Mouse (Mus musculus): ENCODE results near the gene Nedd9. TPM values are rescaled to one million over a fixed set of nuclear protein-coding genes. Genes with fewer than 3 reads are reported as not detected.
A peak's percentile ranks its signal among the peaks of the same experiment; 100 is the strongest.

Gene Nedd9
- polyA plus RNA-seq, 1 experiment, result 65.6 TPM

DNA sequence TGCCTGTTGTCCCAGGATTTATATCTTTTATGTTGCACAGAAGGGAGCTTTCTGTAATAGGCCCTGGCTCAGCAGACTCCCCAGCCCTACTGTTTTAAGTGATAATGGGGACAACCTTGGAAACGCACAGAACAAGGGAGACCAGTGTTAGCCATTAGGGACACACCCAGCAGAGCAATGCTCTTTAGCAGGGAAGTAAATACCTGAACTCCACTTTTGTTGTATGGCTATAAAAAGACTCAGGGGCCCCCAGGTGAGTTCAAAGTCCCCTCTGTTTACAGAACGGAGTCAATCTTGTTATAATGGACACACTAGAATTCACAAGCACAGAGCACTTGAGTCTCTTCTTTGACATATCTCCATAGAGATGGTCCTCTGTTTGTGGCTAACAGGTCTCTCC is 28.5 kb downstream of the Nedd9 start:
- H3K4me3 ChIP-seq (ENCODE audit: insufficient read depth, low read length), result no peak overlapping the region
- TF ChIP-seq CTCF (IDR thresholded peaks at IDR 0.05; ENCODE audit: borderline replicate concordance, insufficient read depth, low read length) (no peak), POLR2A (IDR thresholded peaks at IDR 0.05; ENCODE audit: low read depth, low read length) (no peak)
- H3K27ac ChIP-seq (ENCODE audit: insufficient read depth, low read length), result no peak overlapping the region
- peaks cover 17% of the 10 kb centered on the region for H3K4me1 ChIP-seq (ENCODE audit: control insufficient read depth, insufficient read depth, low read length)

DNA sequence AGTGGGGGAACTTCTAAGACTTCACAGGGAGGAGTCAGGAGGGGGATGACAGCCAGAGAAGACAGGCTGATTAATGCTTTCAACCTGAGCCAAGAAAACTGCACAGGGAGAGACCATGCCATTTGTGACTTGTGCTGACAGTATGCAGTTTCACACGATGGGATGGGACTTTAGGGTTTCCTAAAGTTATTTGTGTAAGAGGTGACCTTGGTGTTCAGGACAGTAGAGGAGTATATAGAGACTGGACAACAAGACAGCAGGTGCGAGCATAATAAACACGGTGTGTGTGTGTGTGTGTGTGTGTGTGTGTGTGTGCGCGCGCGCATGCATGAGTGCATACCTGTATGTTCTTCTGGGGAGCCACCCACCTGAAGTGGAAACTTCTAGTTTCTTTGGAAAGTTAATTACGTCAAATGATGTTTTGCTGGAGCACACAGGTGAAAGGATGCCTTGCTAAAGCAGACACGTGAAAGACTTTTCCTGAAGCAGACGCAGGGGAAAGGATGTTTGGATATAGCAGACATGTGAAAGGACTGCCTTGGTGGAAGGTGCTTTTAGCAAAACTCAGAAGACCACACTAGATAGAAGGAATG is 29.3 kb downstream of the Nedd9 start:
- H3K4me1 ChIP-seq (ENCODE audit: control insufficient read depth, insufficient read depth, low read length), result peaks cover 17% of the 10 kb centered on the region
- peak overlapping the region; percentile 91 for H3K27ac ChIP-seq (ENCODE audit: insufficient read depth, low read length)
- no peak overlapping the region for H3K4me3 ChIP-seq (ENCODE audit: insufficient read depth, low read length)
- TF ChIP-seq CTCF (IDR thresholded peaks at IDR 0.05; ENCODE audit: borderline replicate concordance, insufficient read depth, low read length) (no peak), POLR2A (IDR thresholded peaks at IDR 0.05; ENCODE audit: low read depth, low read length) (no peak)

GRCm38 (mm10) chr13:41457030-41457797 is 29.9 kb downstream of the Nedd9 start:
- TF ChIP-seq POLR2A (IDR thresholded peaks at IDR 0.05; ENCODE audit: low read depth, low read length) (0 out of 2 replicates have a peak, but pooled peaks have one; percentile 15), CTCF (IDR thresholded peaks at IDR 0.05; ENCODE audit: borderline replicate concordance, insufficient read depth, low read length) (no peak)
- Histone ChIP-seq H3K27ac (ENCODE audit: insufficient read depth, low read length) (peak overlapping the region; percentile 91), H3K4me1 (ENCODE audit: control insufficient read depth, insufficient read depth, low read length) (peaks cover 17% of the 10 kb centered on the region), H3K4me3 (ENCODE audit: insufficient read depth, low read length) (no peak overlapping the region)

DNA sequence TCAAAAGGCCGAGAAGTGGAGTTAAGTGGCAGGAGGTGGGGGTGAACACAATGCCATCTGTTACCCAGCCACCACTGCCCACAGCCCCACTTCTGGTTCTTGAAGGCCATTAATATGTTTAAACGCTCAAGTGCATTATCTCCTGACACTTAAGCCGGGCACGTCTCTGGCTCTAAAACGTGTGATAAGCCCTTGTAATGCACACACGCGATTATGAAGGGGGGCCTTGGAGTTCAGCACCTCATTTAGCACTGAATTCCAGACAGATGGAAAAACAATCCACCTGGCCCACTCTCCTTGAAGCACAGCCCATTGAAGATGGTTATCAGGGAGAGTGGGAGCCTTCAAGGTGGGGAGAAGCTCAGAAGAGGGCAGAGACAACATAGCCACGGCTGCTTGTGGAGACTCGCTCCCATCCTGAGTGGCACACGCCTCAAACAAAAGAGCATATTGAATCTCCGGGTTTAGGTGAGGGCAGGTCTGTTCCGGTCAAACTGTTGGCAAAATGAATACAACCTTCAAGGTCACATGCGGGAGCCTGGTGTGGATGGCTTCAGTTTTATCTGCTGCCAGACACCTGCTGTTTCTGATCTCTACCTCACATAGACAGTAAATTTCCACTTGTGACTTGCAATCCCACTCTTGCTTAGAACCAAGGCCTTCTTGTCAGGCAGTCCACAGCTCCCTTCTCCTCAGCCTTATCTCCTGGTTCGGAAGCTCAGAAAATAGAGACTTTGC is 30.7 kb downstream of the Nedd9 start:
- peaks cover 17% of the 10 kb centered on the region for H3K4me1 ChIP-seq (ENCODE audit: control insufficient read depth, insufficient read depth, low read length)
- TF ChIP-seq POLR2A (IDR thresholded peaks at IDR 0.05; ENCODE audit: low read depth, low read length) (no peak), CTCF (IDR thresholded peaks at IDR 0.05; ENCODE audit: borderline replicate concordance, insufficient read depth, low read length) (no peak)
- no peak overlapping the region for H3K4me3 ChIP-seq (ENCODE audit: insufficient read depth, low read length)
- peak overlapping the region; percentile 91 for H3K27ac ChIP-seq (ENCODE audit: insufficient read depth, low read length)

- H3K4me3 ChIP-seq (ENCODE audit: insufficient read depth, low read length), result no peak overlapping the region
- peaks cover 30% of the 10 kb centered on the region for H3K4me1 ChIP-seq (ENCODE audit: control insufficient read depth, insufficient read depth, low read length)
- no peak for TF ChIP-seq CTCF (IDR thresholded peaks at IDR 0.05; ENCODE audit: borderline replicate concordance, insufficient read depth, low read length)
- no peak for TF ChIP-seq POLR2A (IDR thresholded peaks at IDR 0.05; ENCODE audit: low read depth, low read length)
- H3K27ac ChIP-seq (ENCODE audit: insufficient read depth, low read length), result no peak overlapping the region
Observed at GRCm38 (mm10) chr13:41453227-41454193, 33.7 kb downstream of the Nedd9 start.

DNA sequence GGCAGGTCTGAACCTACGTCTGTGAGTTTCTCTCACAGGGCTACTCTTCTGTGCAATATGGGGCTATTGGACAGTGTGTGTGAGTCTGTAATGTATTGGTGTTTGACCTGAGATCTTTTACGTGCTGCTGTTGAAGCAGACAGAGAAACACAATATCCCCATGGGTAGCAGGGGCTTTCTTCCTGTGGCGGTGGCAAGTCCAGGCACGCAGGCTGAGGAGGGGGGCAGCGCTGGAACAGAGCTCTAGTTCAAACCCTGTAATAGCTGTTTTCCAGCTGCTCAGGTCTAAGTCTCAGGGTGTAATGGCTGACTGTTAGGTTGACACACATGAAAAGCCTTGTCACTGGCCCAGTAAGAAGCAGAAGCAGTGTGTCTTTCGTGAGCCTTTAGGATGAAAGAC is 36.3 kb downstream of the Nedd9 start:
- TF ChIP-seq CTCF (IDR thresholded peaks at IDR 0.05; ENCODE audit: borderline replicate concordance, insufficient read depth, low read length) (no peak), POLR2A (IDR thresholded peaks at IDR 0.05; ENCODE audit: low read depth, low read length) (no peak)
- H3K4me3 ChIP-seq (ENCODE audit: insufficient read depth, low read length), result no peak overlapping the region
- peaks cover 19% of the 10 kb centered on the region for H3K4me1 ChIP-seq (ENCODE audit: control insufficient read depth, insufficient read depth, low read length)
- H3K27ac ChIP-seq (ENCODE audit: insufficient read depth, low read length), result no peak overlapping the region

DNA sequence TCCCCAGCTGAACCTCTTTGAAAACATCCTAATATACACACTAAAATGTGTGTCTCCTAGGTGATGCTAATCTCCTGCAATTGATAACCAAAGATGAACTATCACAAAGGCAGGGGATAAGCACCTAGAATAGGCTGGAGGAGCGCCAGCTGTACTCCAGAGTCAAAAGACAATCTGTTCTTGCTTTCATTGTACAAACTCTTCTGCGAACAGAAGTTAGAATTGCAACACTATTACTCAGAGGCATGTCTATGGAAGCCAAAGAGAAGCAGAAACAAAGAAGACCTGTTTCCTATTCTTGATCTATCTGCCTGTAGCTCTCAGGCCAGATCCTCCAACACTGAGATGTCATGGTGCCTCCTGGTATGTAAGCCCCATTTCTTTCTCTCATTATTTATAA is 38.0 kb downstream of the Nedd9 start:
- no peak for TF ChIP-seq POLR2A (IDR thresholded peaks at IDR 0.05; ENCODE audit: low read depth, low read length)
- TF ChIP-seq CTCF (IDR thresholded peaks at IDR 0.05; ENCODE audit: borderline replicate concordance, insufficient read depth, low read length), result no peak
- H3K4me3 ChIP-seq (ENCODE audit: insufficient read depth, low read length), result no peak overlapping the region
- H3K27ac ChIP-seq (ENCODE audit: insufficient read depth, low read length), result peak overlapping the region; percentile 73
- H3K4me1 ChIP-seq (ENCODE audit: control insufficient read depth, insufficient read depth, low read length), result peaks cover 24% of the 10 kb centered on the region

- H3K4me3 ChIP-seq (ENCODE audit: insufficient read depth, low read length), result no peak overlapping the region
- peak overlapping the region; percentile 65; the same call in 1 of the 2 replicates for H3K27ac ChIP-seq (ENCODE audit: insufficient read depth, low read length)
- TF ChIP-seq POLR2A (IDR thresholded peaks at IDR 0.05; ENCODE audit: low read depth, low read length) (no peak), CTCF (IDR thresholded peaks at IDR 0.05; ENCODE audit: borderline replicate concordance, insufficient read depth, low read length) (no peak)
- peaks cover 24% of the 10 kb centered on the region for H3K4me1 ChIP-seq (ENCODE audit: control insufficient read depth, insufficient read depth, low read length)
Observed at GRCm38 (mm10) chr13:41447209-41447608, 40.0 kb downstream of the Nedd9 start.

- no peak for TF ChIP-seq CTCF (IDR thresholded peaks at IDR 0.05; ENCODE audit: borderline replicate concordance, insufficient read depth, low read length)
- no peak for TF ChIP-seq POLR2A (IDR thresholded peaks at IDR 0.05; ENCODE audit: low read depth, low read length)
- H3K4me1 ChIP-seq (ENCODE audit: control insufficient read depth, insufficient read depth, low read length), result peaks cover 24% of the 10 kb centered on the region
- H3K27ac ChIP-seq (ENCODE audit: insufficient read depth, low read length), result peak overlapping the region; percentile 65; the same call in 1 of the 2 replicates
- no peak overlapping the region for H3K4me3 ChIP-seq (ENCODE audit: insufficient read depth, low read length)
Observed at GRCm38 (mm10) chr13:41446591-41446990, 40.6 kb downstream of the Nedd9 start.
